Comparison of ENCODE assay signal across 8 mouse cellular contexts in genomic region chr17:5752322-5752715, GRCm38 (mm10).
DNase-seq lines count a peak whose midpoint lies in the region; ATAC-seq and TF ChIP-seq lines count a peak whose summit lies in the region.

No protein-coding gene starts in this region.

- no peak for TF ChIP-seq CTCF in ES-Bruce4 (IDR thresholded peaks at IDR 0.05; ENCODE audit: low read depth, low read length)

- peak overlapping the region; percentile 51; the same call in 1 of the 2 replicates for H3K4me3 ChIP-seq in heart, embryonic 12.5 days
- H3K4me3 ChIP-seq in ES-Bruce4 (ENCODE audit: low read depth, low read length): peak overlapping the region; percentile 50; the same call in 1 of the 2 replicates
- H3K4me3 ChIP-seq in hindbrain, embryonic 12.5 days: peak overlapping the region; percentile 36
- peak overlapping the region; percentile 45; the same call in 1 of the 2 replicates for H3K4me3 ChIP-seq in midbrain, embryonic 11.5 days (ENCODE audit: low read depth, low read length)

- TF ChIP-seq POLR2A in ES-Bruce4 (IDR thresholded peaks at IDR 0.05; ENCODE audit: insufficient read depth, low read length): no peak

- 49% methylated on average over 2 of the region's 2 CpGs for WGBS in heart, embryonic 12.5 days
- 17% methylated on average over 2 of the region's 2 CpGs for WGBS in hindbrain, embryonic 12.5 days
- WGBS in midbrain, embryonic 11.5 days: 15% methylated on average over 2 of the region's 2 CpGs

- TF ChIP-seq EP300 in ES-Bruce4 (IDR thresholded peaks at IDR 0.05; ENCODE audit: insufficient read depth, low read depth, low read length): no peak

- 0 out of 2 replicates have a peak, but pooled peaks cover 13% of the 10 kb centered on the region for H3K27me3 ChIP-seq in heart, embryonic 12.5 days (replicated peaks)
- no peaks in the 10 kb centered on the region for H3K27me3 ChIP-seq in ES-Bruce4 (ENCODE audit: control insufficient read depth, insufficient read depth, low read length, poor library complexity, severe bottlenecking)
- peaks cover 5% of the 10 kb centered on the region; the same call in 1 of the 2 replicates for H3K27me3 ChIP-seq in hindbrain, embryonic 12.5 days
- no peaks in the 10 kb centered on the region for H3K27me3 ChIP-seq in midbrain, embryonic 11.5 days (ENCODE audit: control insufficient read depth, insufficient read depth, low read length)

- H3K27ac ChIP-seq in heart, embryonic 12.5 days (ENCODE audit: poor library complexity, severe bottlenecking): no peak overlapping the region
- no peak overlapping the region for H3K27ac ChIP-seq in ES-Bruce4 (ENCODE audit: insufficient read depth, low read length)
- peak overlapping the region; percentile 45; the same call in 1 of the 2 replicates for H3K27ac ChIP-seq in hindbrain, embryonic 12.5 days
- H3K27ac ChIP-seq in midbrain, embryonic 11.5 days (ENCODE audit: low read depth, low read length): no peak overlapping the region

- peak overlapping the region; percentile 82 for H3K4me2 ChIP-seq in heart, embryonic 12.5 days
- H3K4me2 ChIP-seq in hindbrain, embryonic 12.5 days (replicated peaks): peak overlapping the region; percentile 83
- H3K4me2 ChIP-seq in midbrain, embryonic 11.5 days: peak overlapping the region; percentile 75

- no peaks in the 10 kb centered on the region for H3K9me3 ChIP-seq in heart, embryonic 12.5 days (replicated peaks)
- no peaks in the 10 kb centered on the region for H3K9me3 ChIP-seq in ES-Bruce4 (replicated peaks; ENCODE audit: control insufficient read depth, insufficient read depth, low read length, poor library complexity, severe bottlenecking)
- no peaks in the 10 kb centered on the region for H3K9me3 ChIP-seq in hindbrain, embryonic 12.5 days (replicated peaks)
- no peaks in the 10 kb centered on the region for H3K9me3 ChIP-seq in midbrain, embryonic 11.5 days (ENCODE audit: control insufficient read depth, low read length)

- no peaks in the 10 kb centered on the region for H3K36me3 ChIP-seq in heart, embryonic 12.5 days
- no peaks in the 10 kb centered on the region for H3K36me3 ChIP-seq in ES-Bruce4 (ENCODE audit: control insufficient read depth, insufficient read depth, low read length, poor library complexity, severe bottlenecking)
- H3K36me3 ChIP-seq in hindbrain, embryonic 12.5 days: no peaks in the 10 kb centered on the region
- no peaks in the 10 kb centered on the region for H3K36me3 ChIP-seq in midbrain, embryonic 11.5 days (ENCODE audit: control insufficient read depth, insufficient read depth, low read length)

- intact Hi-C loops in heart, postnatal 14 days (cut with DNase I): no loop called here
- intact Hi-C loops in left cerebral cortex, postnatal 10 days (cut with DNase I): no loop called here

- peaks cover 5% of the 10 kb centered on the region; the same call in 1 of the 2 replicates for H3K4me1 ChIP-seq in heart, embryonic 12.5 days (replicated peaks)
- H3K4me1 ChIP-seq in ES-Bruce4 (ENCODE audit: control insufficient read depth, insufficient read depth, low read length): peaks cover 2% of the 10 kb centered on the region
- peaks cover 7% of the 10 kb centered on the region for H3K4me1 ChIP-seq in hindbrain, embryonic 12.5 days
- H3K4me1 ChIP-seq in midbrain, embryonic 11.5 days (ENCODE audit: control insufficient read depth, insufficient read depth, low read length): peaks cover 5% of the 10 kb centered on the region

- no peak overlapping the region for H3K9ac ChIP-seq in heart, embryonic 12.5 days
- H3K9ac ChIP-seq in ES-Bruce4 (ENCODE audit: low read depth, poor library complexity, severe bottlenecking): no peak overlapping the region
- H3K9ac ChIP-seq in hindbrain, embryonic 12.5 days: peak overlapping the region; percentile 58; the same call in 1 of the 2 replicates
- peak overlapping the region; percentile 74 for H3K9ac ChIP-seq in midbrain, embryonic 11.5 days (ENCODE audit: low read length)

- ATAC-seq in heart, embryonic 12.5 days (ENCODE audit: insufficient number of reproducible peaks, low FRiP score): no peak
- ATAC-seq in hindbrain, embryonic 12.5 days (ENCODE audit: low FRiP score): 0 out of 2 replicates have a peak, but pooled peaks have one; percentile 23
- ATAC-seq in midbrain, embryonic 11.5 days (ENCODE audit: low FRiP score): peak; percentile 33; the same call in 1 of the 2 replicates
- ATAC-seq in frontal cortex, adult (ENCODE audit: low TSS enrichment): no peak
- no peak for ATAC-seq in inflammation-experienced regulatory T-cells, adult 6 months

- DNase-seq in heart, postnatal 14 days: no peak
- DNase-seq in midbrain, embryonic 11.5 days (ENCODE audit: low spot score, missing footprints): no peak
- no peak for DNase-seq in left cerebral cortex, postnatal 10 days (ENCODE audit: extremely low spot score in 1 of 2, low spot score in 2 of 2)

Comparison
In these comparisons a context has a peak if more than half of its experiments do, and no peak if none do; other contexts are left out.
1. ATAC-seq: peak in hindbrain, embryonic 12.5 days (single experiment) and midbrain, embryonic 11.5 days (single experiment); none in heart, embryonic 12.5 days (single experiment), frontal cortex, adult (single experiment) and inflammation-experienced regulatory T-cells, adult 6 months (single experiment).
2. H3K9ac ChIP-seq: peak in hindbrain, embryonic 12.5 days (single experiment) and midbrain, embryonic 11.5 days (single experiment); none in heart, embryonic 12.5 days (single experiment) and ES-Bruce4 (single experiment).
3. Peak in every context shown above with its lines, with median percentiles within 50 percentile points of each other: H3K4me2 ChIP-seq and H3K4me3 ChIP-seq.